Mouse (Mus musculus): ENCODE measurements at regions not wholly inside any gene's neighbourhood (a gene's known extent, or its start where the extent isn't known, plus 50 kb on each side); places are given as distances from the start of the nearest gene placed in this dataset.

GRCm38 (mm10) chr8:41815272-41815671, 398.4 kb upstream of the Frg1 start:
- H3K36me3 ChIP-seq (replicated peaks) = no peaks in the 10 kb centered on the region
- no peaks in the 10 kb centered on the region for H3K9me3 ChIP-seq
- H3K27ac ChIP-seq = no peak overlapping the region
- no peak for DNase-seq (ENCODE audit: extremely low spot score, low spot score)
- H3K27me3 ChIP-seq (ENCODE audit: poor library complexity, severe bottlenecking) = no peaks in the 10 kb centered on the region
- H3K4me1 ChIP-seq = no peaks in the 10 kb centered on the region; the same call in 1 of the 2 replicates
- 92% methylated on average over 3 of the region's 3 CpGs for WGBS
- no peak overlapping the region for H3K4me3 ChIP-seq

GRCm38 (mm10) chr8:41795625-41796024, 378.8 kb upstream of the Frg1 start:
- no peaks in the 10 kb centered on the region for H3K27me3 ChIP-seq (ENCODE audit: poor library complexity, severe bottlenecking)
- H3K9me3 ChIP-seq = no peaks in the 10 kb centered on the region
- no peak overlapping the region for H3K27ac ChIP-seq
- H3K4me3 ChIP-seq = no peak overlapping the region
- H3K4me1 ChIP-seq = no peaks in the 10 kb centered on the region
- no peaks in the 10 kb centered on the region for H3K36me3 ChIP-seq (replicated peaks)
- DNase-seq (ENCODE audit: extremely low spot score, low spot score) = no peak
- 89% methylated on average over 2 of the region's 2 CpGs for WGBS

- peaks cover 11% of the 10 kb centered on the region; the same call in 1 of the 2 replicates for H3K27me3 ChIP-seq (ENCODE audit: poor library complexity, severe bottlenecking)
- peaks cover 12% of the 10 kb centered on the region for H3K4me1 ChIP-seq
- H3K9me3 ChIP-seq = no peaks in the 10 kb centered on the region
- H3K27ac ChIP-seq = no peak overlapping the region
- no peak overlapping the region for H3K4me3 ChIP-seq
- 50% methylated on average over 9 of the region's 9 CpGs for WGBS
- peak; percentile 16 for DNase-seq (ENCODE audit: extremely low spot score, low spot score)
- H3K36me3 ChIP-seq (replicated peaks) = no peaks in the 10 kb centered on the region
Measured at GRCm38 (mm10) chr8:41786952-41787861, 370.3 kb upstream of the Frg1 start.

DNA sequence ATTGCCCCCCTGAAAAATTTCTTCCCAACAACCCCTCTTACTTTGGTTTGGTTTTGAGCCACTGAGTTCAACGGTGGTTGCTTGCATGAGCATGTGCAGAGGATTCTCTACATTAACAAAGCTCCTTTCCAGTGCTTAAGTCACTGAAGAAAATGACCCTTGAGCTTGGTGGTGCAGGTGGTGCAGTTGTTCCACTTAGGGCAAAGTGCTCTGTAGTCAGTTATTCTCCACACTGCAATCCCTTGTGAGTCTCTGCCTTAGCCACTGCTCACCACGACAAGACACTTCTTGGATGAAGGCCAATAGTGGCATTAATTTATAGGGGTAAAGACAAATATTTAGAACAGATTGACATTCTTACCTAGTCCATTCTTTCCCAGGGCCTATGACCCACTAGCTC, 369.1 kb upstream of the Frg1 start:
- 79% methylated on average over 2 of the region's 2 CpGs for WGBS

DNA sequence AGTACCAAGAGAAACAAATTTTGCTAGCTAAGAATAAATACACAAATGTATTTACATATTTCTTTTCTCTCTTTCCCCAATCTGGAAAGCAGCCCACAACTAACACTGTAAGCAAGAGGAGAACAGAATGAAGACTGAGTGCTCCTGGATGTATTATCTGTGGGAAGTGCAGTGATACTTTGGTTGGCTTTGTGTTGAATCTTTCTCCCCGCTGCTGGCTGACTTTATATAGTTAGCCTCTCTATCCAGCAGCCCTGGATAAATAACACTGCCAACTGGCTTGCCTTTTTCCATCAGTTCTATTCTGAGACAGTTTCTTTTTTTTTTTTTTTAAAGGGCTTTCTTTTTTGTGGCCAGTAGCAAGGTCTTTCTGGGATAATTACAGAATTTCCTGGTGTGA, 366.0 kb upstream of the Frg1 start:
- DNase-seq (ENCODE audit: extremely low spot score, low spot score) = no peak
- H3K27me3 ChIP-seq (ENCODE audit: poor library complexity, severe bottlenecking) = peaks cover 6% of the 10 kb centered on the region; the same call in 1 of the 2 replicates
- 97% methylated on average over 1 of the region's 1 CpGs for WGBS
- H3K9me3 ChIP-seq = no peaks in the 10 kb centered on the region
- H3K4me1 ChIP-seq = peaks cover 10% of the 10 kb centered on the region
- no peaks in the 10 kb centered on the region for H3K36me3 ChIP-seq (replicated peaks)
- H3K4me3 ChIP-seq = no peak overlapping the region
- no peak overlapping the region for H3K27ac ChIP-seq

More for the DNA sequence above, 369.1 kb upstream of the Frg1 start:
- Histone ChIP-seq H3K36me3 (replicated peaks) (no peaks in the 10 kb centered on the region), H3K4me1 (peaks cover 12% of the 10 kb centered on the region), H3K27ac (no peak overlapping the region), H3K27me3 (ENCODE audit: poor library complexity, severe bottlenecking) (peaks cover 11% of the 10 kb centered on the region; the same call in 1 of the 2 replicates), H3K4me3 (no peak overlapping the region), H3K9me3 (no peaks in the 10 kb centered on the region)
- no peak for DNase-seq (ENCODE audit: extremely low spot score, low spot score)

DNA sequence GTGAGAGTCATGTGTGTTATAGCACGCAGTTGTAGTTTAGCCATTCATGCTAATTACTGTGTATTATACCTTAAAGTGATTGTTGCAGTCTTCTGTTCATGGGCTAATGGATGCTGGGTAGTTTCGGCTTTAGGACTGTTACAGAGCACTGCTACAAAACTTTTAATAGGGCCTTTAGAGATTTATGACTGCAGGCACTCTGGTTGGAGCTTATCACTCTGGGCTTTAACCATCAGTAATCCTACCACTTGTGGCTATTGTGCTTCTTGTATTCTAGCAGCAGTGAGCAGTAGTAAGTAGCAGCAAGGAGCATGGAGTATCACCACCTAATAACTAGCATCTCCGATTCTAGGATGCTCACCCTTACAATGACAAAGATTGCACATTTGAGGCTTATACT, 362.6 kb upstream of the Frg1 start:
- Histone ChIP-seq H3K27ac (no peak overlapping the region), H3K4me3 (no peak overlapping the region), H3K27me3 (ENCODE audit: poor library complexity, severe bottlenecking) (peaks cover 4% of the 10 kb centered on the region; the same call in 1 of the 2 replicates), H3K4me1 (no peaks in the 10 kb centered on the region), H3K36me3 (replicated peaks) (no peaks in the 10 kb centered on the region), H3K9me3 (no peaks in the 10 kb centered on the region)
- no peak for DNase-seq (ENCODE audit: extremely low spot score, low spot score)
- 91% methylated on average over 3 of the region's 3 CpGs for WGBS

GRCm38 (mm10) chr8:41771729-41772128, 354.9 kb upstream of the Frg1 start:
- Histone ChIP-seq H3K4me1 (peaks cover 4% of the 10 kb centered on the region; the same call in 1 of the 2 replicates), H3K36me3 (replicated peaks) (no peaks in the 10 kb centered on the region), H3K27ac (no peak overlapping the region), H3K4me3 (no peak overlapping the region), H3K9me3 (no peaks in the 10 kb centered on the region), H3K27me3 (ENCODE audit: poor library complexity, severe bottlenecking) (no peaks in the 10 kb centered on the region)
- DNase-seq (ENCODE audit: extremely low spot score, low spot score) = no peak
- 77% methylated on average over 4 of the region's 4 CpGs for WGBS

DNA sequence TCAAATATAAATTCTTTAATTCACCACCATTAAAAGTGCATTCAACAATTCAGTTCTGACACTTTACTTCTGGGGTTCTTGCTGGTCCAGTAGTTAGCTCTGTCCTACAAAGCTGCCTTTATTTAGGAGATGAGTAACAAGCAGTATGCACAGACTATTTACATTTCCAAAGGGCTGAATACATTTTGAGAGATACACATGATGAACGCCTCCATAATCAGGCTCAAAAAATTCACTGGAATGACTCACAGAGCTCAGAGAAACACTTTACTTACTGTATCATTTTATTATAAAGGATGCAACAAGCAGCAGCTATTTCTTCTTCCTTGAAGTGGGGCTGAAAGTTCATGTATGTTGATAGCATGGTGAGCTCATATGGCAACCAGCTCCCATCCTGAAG, 336.6 kb upstream of the Frg1 start:
- H3K36me3 ChIP-seq (replicated peaks) = no peaks in the 10 kb centered on the region
- H3K4me3 ChIP-seq = no peak overlapping the region
- 88% methylated on average over 1 of the region's 1 CpGs for WGBS
- H3K9me3 ChIP-seq = no peaks in the 10 kb centered on the region
- H3K4me1 ChIP-seq = no peaks in the 10 kb centered on the region
- H3K27ac ChIP-seq = no peak overlapping the region
- H3K27me3 ChIP-seq (ENCODE audit: poor library complexity, severe bottlenecking) = no peaks in the 10 kb centered on the region
- DNase-seq (ENCODE audit: extremely low spot score, low spot score) = no peak

DNA sequence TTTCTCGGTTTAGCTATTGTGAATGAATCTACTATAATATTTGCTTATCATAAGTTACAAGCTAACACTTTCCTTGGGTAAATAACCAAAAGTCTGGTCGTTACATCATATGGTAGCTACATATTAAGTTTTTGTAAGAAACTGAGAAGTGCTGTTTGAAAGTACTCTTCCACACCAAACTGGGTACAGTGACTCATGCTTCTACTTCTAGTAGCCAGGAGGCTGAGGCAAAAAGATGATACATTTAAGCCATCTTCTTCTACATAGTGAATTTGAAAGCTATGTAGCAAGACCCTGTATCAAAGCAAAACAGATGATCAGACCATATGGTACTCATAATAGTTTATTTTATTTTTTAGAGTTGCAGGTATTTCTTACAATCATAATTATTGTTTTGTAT, 335.8 kb upstream of the Frg1 start:
- Histone ChIP-seq H3K9me3 (no peaks in the 10 kb centered on the region), H3K4me1 (no peaks in the 10 kb centered on the region), H3K27me3 (ENCODE audit: poor library complexity, severe bottlenecking) (no peaks in the 10 kb centered on the region), H3K36me3 (replicated peaks) (no peaks in the 10 kb centered on the region), H3K27ac (no peak overlapping the region), H3K4me3 (no peak overlapping the region)
- WGBS = 88% methylated on average over 2 of the region's 2 CpGs
- no peak for DNase-seq (ENCODE audit: extremely low spot score, low spot score)

- WGBS = 96% methylated on average over 6 of the region's 6 CpGs
- Histone ChIP-seq H3K27ac (no peak overlapping the region), H3K36me3 (replicated peaks) (no peaks in the 10 kb centered on the region), H3K4me1 (peaks cover 13% of the 10 kb centered on the region), H3K4me3 (no peak overlapping the region), H3K9me3 (no peaks in the 10 kb centered on the region), H3K27me3 (ENCODE audit: poor library complexity, severe bottlenecking) (no peaks in the 10 kb centered on the region)
- DNase-seq (ENCODE audit: extremely low spot score, low spot score) = no peak
Measured at GRCm38 (mm10) chr8:41747024-41747423, 330.1 kb upstream of the Frg1 start.

GRCm38 (mm10) chr8:41742796-41743670, 326.2 kb upstream of the Frg1 start:
- Histone ChIP-seq H3K4me3 (no peak overlapping the region; the same call in 1 of the 2 replicates), H3K36me3 (replicated peaks) (no peaks in the 10 kb centered on the region), H3K27me3 (ENCODE audit: poor library complexity, severe bottlenecking) (no peaks in the 10 kb centered on the region), H3K9me3 (no peaks in the 10 kb centered on the region), H3K4me1 (peaks cover 13% of the 10 kb centered on the region), H3K27ac (peak overlapping the region; percentile 63)
- DNase-seq (ENCODE audit: extremely low spot score, low spot score) = peak; percentile 16
- WGBS = 59% methylated on average over 11 of the region's 11 CpGs

DNA sequence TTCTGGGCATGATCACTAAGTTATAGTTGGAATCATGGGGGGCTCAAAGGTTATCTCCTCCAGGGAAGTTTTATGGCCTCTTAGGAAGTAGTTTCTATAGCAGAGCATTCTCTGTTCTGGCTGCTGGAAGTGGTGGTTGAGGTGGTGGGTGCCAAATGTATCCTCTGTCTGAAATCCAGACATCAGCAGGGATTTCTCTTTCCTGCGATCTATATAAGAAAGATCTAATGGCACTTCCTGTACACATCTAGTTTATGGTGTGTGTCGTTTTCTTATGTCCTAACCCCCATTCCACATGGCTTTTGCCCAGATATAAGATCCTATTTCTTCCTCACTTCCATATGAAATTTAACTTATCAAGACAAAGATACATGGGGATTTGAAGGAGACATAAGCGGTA, 300.1 kb upstream of the Frg1 start:
- 94% methylated on average over 3 of the region's 3 CpGs for WGBS
- no peak overlapping the region for H3K4me3 ChIP-seq
- no peak overlapping the region for H3K27ac ChIP-seq
- no peaks in the 10 kb centered on the region for H3K36me3 ChIP-seq (replicated peaks)
- no peak for DNase-seq (ENCODE audit: extremely low spot score, low spot score)
- no peaks in the 10 kb centered on the region for H3K9me3 ChIP-seq
- no peaks in the 10 kb centered on the region; the same call in 1 of the 2 replicates for H3K27me3 ChIP-seq (ENCODE audit: poor library complexity, severe bottlenecking)
- peaks cover 7% of the 10 kb centered on the region for H3K4me1 ChIP-seq
